Mouse (Mus musculus) liver, postnatal 0 days (tissue): Measurements from ENCODE around the gene Rnf187.

ENCODE experiments used
- CTCF ChIP-seq: sonication (generic); IDR thresholded peaks from 2 replicates; pipeline ENCODE4 v1.5.1; 2016; ENCODE audit warnings: antibody characterized with exemption, low read depth
- EP300 ChIP-seq: IDR thresholded peaks from 2 replicates; pipeline ENCODE4 v1.6.1; 2016; ENCODE audit warnings: antibody characterized with exemption, low read depth, mild to moderate bottlenecking

DNA sequence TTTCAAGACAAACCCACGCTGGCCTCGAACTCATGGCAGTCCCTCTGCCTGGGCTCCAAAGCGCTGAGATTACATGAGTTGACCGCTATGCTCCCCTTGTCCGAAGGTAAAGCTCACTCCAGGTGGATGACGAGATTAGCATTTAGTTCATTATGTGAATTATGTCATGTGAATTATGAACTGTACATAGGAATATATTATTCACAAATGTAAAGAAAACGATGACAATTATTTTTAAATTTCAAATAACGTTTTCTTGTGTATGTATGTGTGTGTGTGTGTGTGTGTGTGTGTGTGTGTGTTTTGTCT, 34.4 kb downstream of the Rnf187 start:
- TF ChIP-seq EP300 (no peak), CTCF (no peak)
